Mouse (Mus musculus) heart, embryonic 13.5 days (tissue): Measurements from ENCODE around the gene Ccdc191. TPM values are rescaled to one million over a fixed set of nuclear protein-coding genes. Genes with fewer than 3 reads are reported as not detected.

Experiments
- ATAC-seq: fragments of 200-750 bp; cut with Nextera tagmentation; 2 replicates; pipeline ENCODE4 v1.8.0; 2017; ENCODE audit warnings: moderate TSS enrichment; ENCODE audit not compliant: insufficient number of reproducible peaks, low FRiP score, low TSS enrichment; ENCODE audit errors: extremely low read depth
- H3K27ac ChIP-seq: fragments of 300-500 bp; sonication (generic); replicated peaks from 2 replicates; pipeline ENCODE4 v1.5.1; 2015; ENCODE audit warnings: moderate library complexity, mild to moderate bottlenecking, inconsistent platforms
- H3K27me3 ChIP-seq: fragments of 300-500 bp; sonication (generic); replicated peaks from 2 replicates; pipeline ENCODE4 v1.6.1; 2015; ENCODE audit warnings: mild to moderate bottlenecking, inconsistent platforms
- H3K36me3 ChIP-seq: fragments of 300-500 bp; sonication (generic); 2 replicates; pipeline ENCODE4 v1.6.1; 2015; ENCODE audit warnings: mild to moderate bottlenecking, inconsistent platforms
- H3K4me1 ChIP-seq: fragments of 300-500 bp; sonication (generic); 2 replicates; pipeline ENCODE4 v1.6.1; 2015; ENCODE audit warnings: inconsistent platforms
- H3K4me2 ChIP-seq: fragments of 300-500 bp; sonication (generic); 2 replicates; pipeline ENCODE4 v1.6.1; 2015; ENCODE audit warnings: inconsistent platforms, mild to moderate bottlenecking, moderate library complexity
- H3K4me3 ChIP-seq: fragments of 300-500 bp; sonication (generic); 2 replicates; pipeline ENCODE4 v1.5.1; 2015; ENCODE audit warnings: moderate library complexity, mild to moderate bottlenecking, inconsistent platforms
- H3K9ac ChIP-seq: fragments of 300-500 bp; sonication (generic); 2 replicates; pipeline ENCODE4 v1.6.1; 2015; ENCODE audit warnings: inconsistent platforms, mild to moderate bottlenecking, moderate library complexity
- H3K9me3 ChIP-seq: fragments of 300-500 bp; sonication (generic); 2 replicates; pipeline ENCODE4 v1.6.1; 2016; ENCODE audit warnings: inconsistent platforms
- WGBS: fragments of 180-500 bp; shearing (Covaris S2); methylation state at CpG from one replicate; pipeline ENCODE4 v1.1.7; 2015; ENCODE audit warnings: mixed read lengths; 5-methylcytosine and 5-hydroxymethylcytosine counted together
- microRNA-seq: library from miRNA; unstranded; fragments of <30 nt; microRNA quantifications from one replicate; pipeline ENCODE4, GENCODE M21; 2016
- polyA plus RNA-seq: library from polyadenylated mRNA; unstranded; fragments of >200 nt; fragmentation: Nextera tagmentation; extraction: Ambion mirVana; gene quantifications from 2 replicates; pipeline ENCODE4 v1.2.1, GENCODE M21; 2015

Ccdc191 gene
- polyA plus RNA-seq, 1 experiment from 2014 or later, result 7.3 TPM

DNA sequence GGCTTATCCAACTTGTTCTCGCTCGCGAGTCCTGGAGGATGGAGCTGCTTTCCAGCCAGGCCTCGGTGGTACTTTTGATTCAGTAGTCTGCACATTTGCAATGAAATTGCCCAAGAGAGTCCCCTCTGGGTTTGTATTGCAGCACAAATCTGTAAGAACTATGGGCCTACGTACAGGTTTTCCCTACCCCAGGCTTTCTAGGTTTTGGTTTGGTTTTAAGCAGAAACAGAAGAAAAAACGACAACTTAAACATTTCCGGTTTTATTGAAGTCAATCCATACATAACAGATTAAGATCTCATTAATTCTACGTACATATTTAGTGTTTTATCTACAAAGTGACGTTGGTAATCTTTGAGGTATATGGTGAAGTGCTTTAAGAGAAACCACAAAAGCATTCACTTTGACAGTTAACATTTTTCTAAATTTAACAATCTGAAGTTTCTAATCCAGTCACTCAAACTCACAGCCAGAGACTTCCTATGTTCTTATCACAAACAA, 90.6 kb downstream of the Ccdc191 start:
- Histone ChIP-seq H3K27ac (no peak overlapping the region), H3K36me3 (no peaks in the 10 kb centered on the region), H3K9ac (peak overlapping the region; percentile 82), H3K9me3 (no peaks in the 10 kb centered on the region), H3K4me1 (0 out of 2 replicates have a peak, but pooled peaks cover 3% of the 10 kb centered on the region), H3K4me2 (peak overlapping the region; percentile 100), H3K4me3 (peak overlapping the region; percentile 84), H3K27me3 (peaks cover 33% of the 10 kb centered on the region)
- 19% methylated on average over 9 of the region's 9 CpGs for WGBS
- ATAC-seq, result no peak

DNA sequence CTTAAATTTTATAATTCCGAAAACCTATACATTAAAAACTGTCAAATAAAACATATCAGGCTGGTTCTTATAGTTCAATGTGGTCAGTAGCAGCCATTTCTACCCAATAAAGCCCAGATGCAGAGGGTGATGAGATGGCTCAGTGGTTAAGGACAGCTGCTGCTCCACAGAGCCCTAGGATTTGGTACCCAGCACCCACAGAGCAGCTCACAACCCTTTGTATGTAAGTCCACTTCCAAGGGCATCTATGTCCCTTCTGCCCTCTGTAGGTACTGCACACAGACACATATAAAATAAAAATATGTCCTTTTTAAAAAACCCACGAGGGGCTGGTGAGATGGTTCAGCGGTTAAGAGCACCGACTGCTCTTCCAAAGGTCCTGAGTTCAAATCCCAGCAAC, 96.7 kb downstream of the Ccdc191 start:
- Histone ChIP-seq H3K4me3 (no peak overlapping the region), H3K9ac (no peak overlapping the region), H3K27ac (no peak overlapping the region), H3K4me2 (no peak overlapping the region), H3K4me1 (no peaks in the 10 kb centered on the region), H3K27me3 (no peaks in the 10 kb centered on the region), H3K9me3 (no peaks in the 10 kb centered on the region), H3K36me3 (peaks cover 4% of the 10 kb centered on the region; the same call in 1 of the 2 replicates)
- ATAC-seq, result no peak
- WGBS, result 87% methylated on average over 4 of the region's 4 CpGs

DNA sequence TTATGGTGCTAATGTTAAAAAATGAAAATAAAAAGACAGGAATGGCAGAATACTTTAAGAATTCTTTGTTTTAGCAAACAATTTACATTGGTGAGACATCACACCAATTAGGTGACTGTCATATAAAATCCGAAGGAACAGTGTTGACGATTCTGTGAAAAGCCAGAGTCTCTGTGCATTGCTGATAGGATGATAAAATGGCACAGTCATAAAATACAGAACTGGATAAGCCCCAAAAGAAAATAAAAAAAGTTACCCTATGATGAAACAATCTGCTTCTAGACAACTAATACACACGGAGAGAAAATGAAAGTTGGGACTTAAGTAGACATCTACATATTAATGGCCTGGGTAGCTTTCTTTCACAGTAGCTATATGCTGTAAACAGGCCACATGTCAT, 105.0 kb downstream of the Ccdc191 start:
- Histone ChIP-seq H3K4me1 (no peaks in the 10 kb centered on the region), H3K4me2 (no peak overlapping the region), H3K4me3 (no peak overlapping the region), H3K9me3 (no peaks in the 10 kb centered on the region), H3K36me3 (no peaks in the 10 kb centered on the region), H3K9ac (no peak overlapping the region), H3K27me3 (no peaks in the 10 kb centered on the region), H3K27ac (no peak overlapping the region)
- no peak for ATAC-seq
- WGBS, result 76% methylated on average over 3 of the region's 3 CpGs

DNA sequence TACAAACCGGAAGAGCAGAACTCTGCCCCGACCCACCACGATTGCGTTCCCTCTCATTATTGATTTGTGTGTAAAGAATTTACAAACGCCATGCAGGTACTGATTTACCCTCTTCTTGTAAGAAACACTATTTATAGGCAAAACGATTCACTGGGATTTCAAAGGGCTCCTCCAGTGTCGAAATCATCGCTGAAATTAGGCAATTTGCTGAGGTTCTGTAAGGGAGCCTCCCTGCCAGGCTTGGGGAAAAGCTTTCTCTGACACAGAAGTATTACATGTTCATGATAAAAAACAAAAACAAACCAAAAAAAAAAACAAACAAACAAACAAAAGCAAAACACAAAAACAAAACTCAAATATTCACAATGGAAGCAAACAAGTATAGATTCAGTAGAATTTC, 109.5 kb downstream of the Ccdc191 start:
- no peaks in the 10 kb centered on the region for H3K4me1 ChIP-seq
- no peak overlapping the region for H3K27ac ChIP-seq
- no peak for ATAC-seq
- H3K9ac ChIP-seq, result no peak overlapping the region
- H3K9me3 ChIP-seq, result no peaks in the 10 kb centered on the region
- H3K4me2 ChIP-seq, result no peak overlapping the region
- no peaks in the 10 kb centered on the region; the same call in 1 of the 2 replicates for H3K36me3 ChIP-seq
- 79% methylated on average over 8 of the region's 8 CpGs for WGBS
- no peaks in the 10 kb centered on the region for H3K27me3 ChIP-seq
- H3K4me3 ChIP-seq, result no peak overlapping the region

DNA sequence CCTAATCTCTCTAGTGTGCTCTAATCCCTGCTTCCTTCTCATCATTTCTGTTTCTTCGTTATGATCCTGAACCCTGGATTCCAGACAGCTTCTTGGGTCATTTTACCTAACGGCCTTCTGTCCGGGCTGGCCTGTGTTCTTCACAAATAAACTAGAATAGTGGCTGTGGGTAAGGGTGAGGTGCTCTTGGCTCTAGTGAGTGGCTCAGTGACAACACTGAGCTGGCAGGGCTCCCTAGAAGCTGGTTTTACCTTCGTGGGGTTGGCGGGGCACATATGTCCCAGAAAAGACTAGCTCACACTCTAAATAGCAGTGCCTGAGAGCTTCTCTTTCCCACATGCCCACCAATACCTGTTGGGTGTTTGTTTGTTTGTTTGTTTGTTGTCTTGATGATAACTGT, 109.9 kb downstream of the Ccdc191 start:
- WGBS, result 73% methylated on average over 5 of the region's 5 CpGs
- H3K4me2 ChIP-seq, result no peak overlapping the region
- H3K27ac ChIP-seq, result no peak overlapping the region
- no peak for ATAC-seq
- H3K27me3 ChIP-seq, result no peaks in the 10 kb centered on the region
- no peaks in the 10 kb centered on the region for H3K9me3 ChIP-seq
- no peaks in the 10 kb centered on the region; the same call in 1 of the 2 replicates for H3K36me3 ChIP-seq
- H3K4me1 ChIP-seq, result no peaks in the 10 kb centered on the region
- no peak overlapping the region for H3K9ac ChIP-seq
- no peak overlapping the region for H3K4me3 ChIP-seq

DNA sequence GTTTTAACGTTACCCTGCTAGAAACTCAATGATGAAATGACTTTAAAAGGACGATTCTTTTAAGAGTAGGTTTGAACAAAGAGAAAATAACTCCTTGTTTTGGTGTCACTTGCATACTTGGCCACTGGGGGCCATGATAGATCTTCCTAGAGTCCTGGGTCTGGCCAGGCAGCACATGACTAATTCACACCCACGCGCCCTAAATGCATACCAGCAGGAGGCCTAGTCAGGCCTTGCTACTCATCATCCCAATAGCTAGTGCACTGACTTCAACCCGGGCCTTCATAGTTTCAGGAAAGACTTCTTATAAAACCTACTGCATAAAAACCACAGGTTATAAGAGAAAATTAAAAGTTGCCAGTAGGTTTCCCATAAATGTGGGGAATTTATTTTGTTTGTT, 112.5 kb downstream of the Ccdc191 start:
- Histone ChIP-seq H3K36me3 (peaks cover 3% of the 10 kb centered on the region), H3K27ac (no peak overlapping the region), H3K9ac (no peak overlapping the region), H3K27me3 (no peaks in the 10 kb centered on the region), H3K4me3 (no peak overlapping the region), H3K4me2 (no peak overlapping the region), H3K4me1 (no peaks in the 10 kb centered on the region), H3K9me3 (no peaks in the 10 kb centered on the region)
- 46% methylated on average over 5 of the region's 5 CpGs for WGBS
- ATAC-seq, result no peak

DNA sequence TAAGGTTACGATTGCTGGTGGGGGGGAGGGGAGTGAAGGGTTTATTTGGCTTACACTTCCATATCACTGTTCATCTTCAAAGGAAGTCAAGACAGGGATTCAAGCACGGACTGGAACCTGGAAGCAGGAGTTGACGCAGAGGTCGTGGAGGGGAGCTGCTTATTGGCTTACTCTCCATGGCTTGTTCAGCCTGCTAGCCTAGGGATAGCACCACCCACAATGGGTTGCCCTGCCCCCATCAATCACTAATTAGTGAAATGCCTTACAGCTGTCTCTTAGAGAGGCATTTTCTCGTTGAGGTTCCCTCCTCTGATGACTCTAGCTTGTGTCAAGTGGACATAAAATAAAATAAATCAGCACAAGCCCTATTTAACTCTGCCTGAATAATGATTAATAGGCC, 121.4 kb downstream of the Ccdc191 start:
- no peak for ATAC-seq
- WGBS, result 63% methylated on average over 5 of the region's 5 CpGs

More for the DNA sequence above, 121.4 kb downstream of the Ccdc191 start:
- Histone ChIP-seq H3K36me3 (peaks cover 6% of the 10 kb centered on the region), H3K9ac (no peak overlapping the region), H3K4me2 (no peak overlapping the region), H3K9me3 (no peaks in the 10 kb centered on the region), H3K4me3 (no peak overlapping the region), H3K27me3 (no peaks in the 10 kb centered on the region), H3K27ac (no peak overlapping the region), H3K4me1 (peaks cover 5% of the 10 kb centered on the region)

Small RNAs within 50 kb of the gene (microRNA-seq; reads per million reads assigned to microRNA genes)
- gene Mir3470b, result not detected

Other genes with a start within 250 kb of the Ccdc191 start
- not detected in 2 replicates for gene Tigit, start 225.7 kb upstream of the Ccdc191 start, polyA plus RNA-seq
- not detected in 2 replicates for gene Drd3, start 135.8 kb upstream of the Ccdc191 start, polyA plus RNA-seq
- gene Qtrt2, start 37.0 kb downstream of the Ccdc191 start, polyA plus RNA-seq, result 12.2 and 13.7 TPM in 2 replicates
- 1.2 and 1.4 TPM in 2 replicates for gene Zdhhc23, start 90.0 kb downstream of the Ccdc191 start, polyA plus RNA-seq
- gene Gramd1c, start 173.5 kb downstream of the Ccdc191 start, polyA plus RNA-seq, result 4.7 and 6.7 TPM in 2 replicates
- gene Atp6v1a, start 249.9 kb downstream of the Ccdc191 start, polyA plus RNA-seq, result 28.8 and 37.0 TPM in 2 replicates